Mouse (Mus musculus): Measurements from ENCODE around the gene Tspoap1. TPM values are rescaled to one million over a fixed set of nuclear protein-coding genes. Genes with fewer than 3 reads are reported as not detected.

The Tspoap1 gene
- 47.8 and 55.2 TPM in 2 replicates for polyA plus RNA-seq (2014; fragmentation: Nextera tagmentation; extraction: Ambion mirVana)

- peak within 1 kb of the TSS; percentile 75 for H3K27ac ChIP-seq (ENCODE audit: low read depth, low read length)
- peak; percentile 78 for ATAC-seq (ENCODE audit: low read depth)
- H3K4me3 ChIP-seq (ENCODE audit: low read depth, low read length), result peak within 1 kb of the TSS; percentile 69
- H3K36me3 ChIP-seq (ENCODE audit: control insufficient read depth, insufficient read depth, low read length), result no peaks in the 10 kb centered on the region
- peaks cover 6% of the 10 kb centered on the region; the same call in 1 of the 2 replicates for H3K27me3 ChIP-seq (ENCODE audit: control insufficient read depth, insufficient read depth, low read length)
- peak within 1 kb of the TSS; percentile 66 for H3K9ac ChIP-seq (replicated peaks; ENCODE audit: low read depth, low read length)
- peaks cover 32% of the 10 kb centered on the region; the same call in 1 of the 2 replicates for H3K4me1 ChIP-seq (ENCODE audit: control insufficient read depth, insufficient read depth, low read length)
- 4% methylated on average over 23 of the region's 23 CpGs for WGBS
- peak within 1 kb of the TSS; percentile 94 for H3K4me2 ChIP-seq (ENCODE audit: low read depth, low read length)
- H3K9me3 ChIP-seq (ENCODE audit: control insufficient read depth, low read length), result no peaks in the 10 kb centered on the region
Observed at GRCm38 (mm10) chr11:87760301-87761081, at the start of gene Tspoap1. Tspoap1 (plus strand) TSS chr11:87760541.

- no peaks in the 10 kb centered on the region for H3K27me3 ChIP-seq (ENCODE audit: control insufficient read depth, insufficient read depth, low read length)
- ATAC-seq (ENCODE audit: low read depth), result no peak
- H3K9ac ChIP-seq (replicated peaks; ENCODE audit: low read depth, low read length), result no peak overlapping the region
- H3K4me2 ChIP-seq (ENCODE audit: low read depth, low read length), result no peak overlapping the region
- no peaks in the 10 kb centered on the region for H3K36me3 ChIP-seq (ENCODE audit: control insufficient read depth, insufficient read depth, low read length)
- no peaks in the 10 kb centered on the region for H3K9me3 ChIP-seq (ENCODE audit: control insufficient read depth, low read length)
- no peak overlapping the region for H3K4me3 ChIP-seq (ENCODE audit: low read depth, low read length)
- WGBS, result 86% methylated on average over 4 of the region's 4 CpGs
- no peak overlapping the region for H3K27ac ChIP-seq (ENCODE audit: low read depth, low read length)
- H3K4me1 ChIP-seq (ENCODE audit: control insufficient read depth, insufficient read depth, low read length), result 0 out of 2 replicates have a peak, but pooled peaks cover 6% of the 10 kb centered on the region
Observed at GRCm38 (mm10) chr11:87712188-87712587, 48.2 kb upstream of the Tspoap1 start.

- Histone ChIP-seq H3K27ac (ENCODE audit: low read depth, low read length) (no peak overlapping the region), H3K9ac (replicated peaks; ENCODE audit: low read depth, low read length) (no peak overlapping the region), H3K36me3 (ENCODE audit: control insufficient read depth, insufficient read depth, low read length) (no peaks in the 10 kb centered on the region), H3K4me3 (ENCODE audit: low read depth, low read length) (no peak overlapping the region), H3K27me3 (ENCODE audit: control insufficient read depth, insufficient read depth, low read length) (no peaks in the 10 kb centered on the region), H3K9me3 (ENCODE audit: control insufficient read depth, low read length) (no peaks in the 10 kb centered on the region), H3K4me1 (ENCODE audit: control insufficient read depth, insufficient read depth, low read length) (no peaks in the 10 kb centered on the region), H3K4me2 (ENCODE audit: low read depth, low read length) (no peak overlapping the region)
- whole genome bisulfite sequencing, result 84% methylated on average over 4 of the region's 4 CpGs
- ATAC-seq (ENCODE audit: low read depth), result no peak
Observed at GRCm38 (mm10) chr11:87715999-87716398, 44.3 kb upstream of the Tspoap1 start.

GRCm38 (mm10) chr11:87719526-87719925 lies 40.8 kb upstream of the Tspoap1 start:
- Histone ChIP-seq H3K9ac (replicated peaks; ENCODE audit: low read depth, low read length) (no peak overlapping the region), H3K27ac (ENCODE audit: low read depth, low read length) (no peak overlapping the region), H3K36me3 (ENCODE audit: control insufficient read depth, insufficient read depth, low read length) (no peaks in the 10 kb centered on the region), H3K9me3 (ENCODE audit: control insufficient read depth, low read length) (no peaks in the 10 kb centered on the region), H3K27me3 (ENCODE audit: control insufficient read depth, insufficient read depth, low read length) (no peaks in the 10 kb centered on the region), H3K4me1 (ENCODE audit: control insufficient read depth, insufficient read depth, low read length) (no peaks in the 10 kb centered on the region), H3K4me3 (ENCODE audit: low read depth, low read length) (no peak overlapping the region), H3K4me2 (ENCODE audit: low read depth, low read length) (no peak overlapping the region)
- 78% methylated on average over 7 of the region's 7 CpGs for WGBS
- no peak for ATAC-seq (ENCODE audit: low read depth)

- no peak overlapping the region for H3K9ac ChIP-seq (replicated peaks; ENCODE audit: low read depth, low read length)
- H3K4me1 ChIP-seq (ENCODE audit: control insufficient read depth, insufficient read depth, low read length), result no peaks in the 10 kb centered on the region
- no peak overlapping the region for H3K4me3 ChIP-seq (ENCODE audit: low read depth, low read length)
- no peaks in the 10 kb centered on the region for H3K36me3 ChIP-seq (ENCODE audit: control insufficient read depth, insufficient read depth, low read length)
- H3K27me3 ChIP-seq (ENCODE audit: control insufficient read depth, insufficient read depth, low read length), result no peaks in the 10 kb centered on the region
- no peak for ATAC-seq (ENCODE audit: low read depth)
- no peak overlapping the region for H3K27ac ChIP-seq (ENCODE audit: low read depth, low read length)
- no peak overlapping the region for H3K4me2 ChIP-seq (ENCODE audit: low read depth, low read length)
- no peaks in the 10 kb centered on the region for H3K9me3 ChIP-seq (ENCODE audit: control insufficient read depth, low read length)
- 58% methylated on average over 9 of the region's 9 CpGs for WGBS
Observed at GRCm38 (mm10) chr11:87720324-87720723, 40.0 kb upstream of the Tspoap1 start.

- Histone ChIP-seq H3K9ac (replicated peaks; ENCODE audit: low read depth, low read length) (no peak overlapping the region), H3K4me3 (ENCODE audit: low read depth, low read length) (no peak overlapping the region), H3K9me3 (ENCODE audit: control insufficient read depth, low read length) (no peaks in the 10 kb centered on the region), H3K27me3 (ENCODE audit: control insufficient read depth, insufficient read depth, low read length) (no peaks in the 10 kb centered on the region), H3K4me2 (ENCODE audit: low read depth, low read length) (no peak overlapping the region), H3K36me3 (ENCODE audit: control insufficient read depth, insufficient read depth, low read length) (no peaks in the 10 kb centered on the region), H3K4me1 (ENCODE audit: control insufficient read depth, insufficient read depth, low read length) (no peaks in the 10 kb centered on the region), H3K27ac (ENCODE audit: low read depth, low read length) (no peak overlapping the region)
- WGBS, result 75% methylated on average over 9 of the region's 9 CpGs
- ATAC-seq (ENCODE audit: low read depth), result no peak
Observed at GRCm38 (mm10) chr11:87720839-87721238, 39.5 kb upstream of the Tspoap1 start.

- Histone ChIP-seq H3K9ac (replicated peaks; ENCODE audit: low read depth, low read length) (no peak overlapping the region), H3K4me1 (ENCODE audit: control insufficient read depth, insufficient read depth, low read length) (no peaks in the 10 kb centered on the region), H3K4me2 (ENCODE audit: low read depth, low read length) (no peak overlapping the region), H3K9me3 (ENCODE audit: control insufficient read depth, low read length) (no peaks in the 10 kb centered on the region), H3K27ac (ENCODE audit: low read depth, low read length) (no peak overlapping the region), H3K4me3 (ENCODE audit: low read depth, low read length) (no peak overlapping the region), H3K27me3 (ENCODE audit: control insufficient read depth, insufficient read depth, low read length) (no peaks in the 10 kb centered on the region), H3K36me3 (ENCODE audit: control insufficient read depth, insufficient read depth, low read length) (no peaks in the 10 kb centered on the region)
- no peak for ATAC-seq (ENCODE audit: low read depth)
- WGBS, result 88% methylated on average over 3 of the region's 3 CpGs
Observed at GRCm38 (mm10) chr11:87722168-87722567, 38.2 kb upstream of the Tspoap1 start.

GRCm38 (mm10) chr11:87722891-87723290 lies 37.5 kb upstream of the Tspoap1 start:
- no peak for ATAC-seq (ENCODE audit: low read depth)
- Histone ChIP-seq H3K36me3 (ENCODE audit: control insufficient read depth, insufficient read depth, low read length) (no peaks in the 10 kb centered on the region), H3K4me3 (ENCODE audit: low read depth, low read length) (no peak overlapping the region), H3K9me3 (ENCODE audit: control insufficient read depth, low read length) (no peaks in the 10 kb centered on the region), H3K4me1 (ENCODE audit: control insufficient read depth, insufficient read depth, low read length) (no peaks in the 10 kb centered on the region), H3K4me2 (ENCODE audit: low read depth, low read length) (no peak overlapping the region), H3K27ac (ENCODE audit: low read depth, low read length) (no peak overlapping the region), H3K27me3 (ENCODE audit: control insufficient read depth, insufficient read depth, low read length) (no peaks in the 10 kb centered on the region), H3K9ac (replicated peaks; ENCODE audit: low read depth, low read length) (no peak overlapping the region)
- WGBS, result 86% methylated on average over 4 of the region's 4 CpGs

- Histone ChIP-seq H3K4me3 (ENCODE audit: low read depth, low read length) (no peak overlapping the region), H3K36me3 (ENCODE audit: control insufficient read depth, insufficient read depth, low read length) (no peaks in the 10 kb centered on the region), H3K27ac (ENCODE audit: low read depth, low read length) (no peak overlapping the region), H3K4me2 (ENCODE audit: low read depth, low read length) (no peak overlapping the region), H3K4me1 (ENCODE audit: control insufficient read depth, insufficient read depth, low read length) (no peaks in the 10 kb centered on the region), H3K9me3 (ENCODE audit: control insufficient read depth, low read length) (no peaks in the 10 kb centered on the region), H3K27me3 (ENCODE audit: control insufficient read depth, insufficient read depth, low read length) (no peaks in the 10 kb centered on the region), H3K9ac (replicated peaks; ENCODE audit: low read depth, low read length) (no peak overlapping the region)
- no peak for ATAC-seq (ENCODE audit: low read depth)
Observed at GRCm38 (mm10) chr11:87725515-87725914, 34.8 kb upstream of the Tspoap1 start.

Data from neural tube, embryonic 14.5 days (tissue).